Mouse (Mus musculus) Patski (cell line): ENCODE data around the gene Gfod1. TPM values are rescaled to one million over a fixed set of nuclear protein-coding genes. Genes with fewer than 3 reads are reported as not detected.
A peak's percentile ranks its signal among the peaks of the same experiment; 100 is the strongest.

Experiments used
- ATAC-seq: fragments of 100-300 bp; one replicate; pipeline ENCODE4 v1.8.0; 2021
- CTCF ChIA-PET: fragments of 350-600 bp; sonication (Branson Sonifier 250); formaldehyde crosslinking; loops from one replicate; lab custom pipeline; 2022; ENCODE audit warnings: inconsistent platforms; lab: Charles Lee
- POLR2A ChIA-PET: fragments of 350-600 bp; sonication (Branson Sonifier 250); formaldehyde crosslinking; loops from one replicate; lab custom pipeline; 2022; ENCODE audit warnings: antibody characterized with exemption, inconsistent platforms; lab: Charles Lee
- DNase-seq: peaks from one replicate; pipeline ENCODE4 v3.0.0-alpha.2; 2011; ENCODE audit warnings: low read depth, low spot score
- H3K27me3 ChIP-seq: fragments of 371-371 bp; one replicate; pipeline ENCODE4 v1.5.1; 2021
- CTCF ChIP-seq: fragments of 100-300 bp; IDR thresholded peaks from one replicate; pipeline ENCODE4 v1.5.1; 2021
- in situ Hi-C: fragments of 300-500 bp; cut with MboI; formaldehyde crosslinking; loops from 3 replicates; pipeline ENCODE4 v1.11.1; 2018; ENCODE audit warnings: low pct_unique_long_range_greater_than_20kb, mixed read lengths
- polyA plus RNA-seq: library from polyadenylated mRNA; unstranded; gene quantifications from one replicate; pipeline ENCODE4 v1.2.3, GENCODE M21; 2021

The Gfod1 gene
- polyA plus RNA-seq, 1 experiment from 2014 or later, result 1.3 TPM

DNA sequence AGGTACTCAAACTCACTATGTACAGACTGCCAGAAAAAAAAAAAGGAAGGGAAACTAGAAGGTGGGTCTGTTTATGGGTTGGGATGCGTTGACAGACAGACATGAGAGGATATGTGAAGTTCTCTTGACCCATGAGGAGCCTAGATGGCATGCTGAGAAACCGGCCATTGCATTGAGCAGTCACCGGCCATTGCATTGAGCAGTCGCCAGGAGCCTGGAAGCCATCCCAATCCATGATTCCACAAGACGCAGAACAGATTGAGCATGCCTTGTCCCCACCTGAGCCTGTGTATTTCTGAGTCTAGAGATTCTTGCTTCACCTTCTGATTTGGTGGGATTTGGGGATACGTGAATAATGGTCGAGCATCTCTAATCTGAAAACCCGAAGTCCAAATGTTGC lies 110.0 kb downstream of the Gfod1 start:
- ChIA-PET CTCF (no interaction called here), POLR2A (no interaction called here)
- ATAC-seq (no peak), DNase-seq (no peak)
- TF ChIP-seq CTCF, result no peak
- in situ Hi-C loops, result loop anchor here (5.0 kb wide), 1 partner anchor 118 kb away; no protein-coding TSS in a partner anchor
- H3K27me3 ChIP-seq, result no peaks in the 10 kb centered on the region

- POLR2A ChIA-PET, result no interaction called here
- in situ Hi-C loops, result loop anchor here (5.0 kb wide), 1 partner anchor 119 kb away; no protein-coding TSS in a partner anchor
- peak; percentile 22 for DNase-seq
- no peaks in the 10 kb centered on the region for H3K27me3 ChIP-seq
- TF ChIP-seq CTCF, result no peak
- peak; percentile 78 for ATAC-seq
- CTCF ChIA-PET, result no interaction called here
Observed at GRCm38 (mm10) chr13:43193266-43193665, 110.7 kb downstream of the Gfod1 start.

DNA sequence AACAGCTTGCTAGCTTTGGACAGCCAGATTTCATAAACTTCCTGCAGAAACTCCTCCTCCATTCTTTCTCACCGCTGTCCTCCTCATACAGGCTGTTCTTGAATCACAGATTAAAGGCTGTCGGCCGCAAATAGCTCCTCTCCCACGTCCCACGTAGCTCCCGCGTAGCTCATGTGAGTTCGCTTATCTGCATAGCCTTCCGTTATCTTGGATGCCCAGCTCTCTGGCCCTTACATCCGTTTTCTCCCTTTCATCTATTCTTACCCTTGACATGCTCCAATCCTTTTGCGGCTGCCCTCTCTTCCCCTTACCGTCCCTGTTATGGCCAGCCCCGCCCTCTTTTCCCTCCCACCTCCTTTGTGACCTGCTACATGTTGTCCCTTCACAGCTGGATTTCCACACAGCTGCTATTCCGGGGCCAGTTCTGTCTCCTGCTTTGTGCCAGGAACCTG lies 112.2 kb downstream of the Gfod1 start:
- CTCF ChIA-PET, result interaction anchor here (0.9 to 2.1 kb wide), 3 partner anchors 9 to 165 kb away, joined by 3 to 4 read pairs (median 3); no protein-coding TSS in a partner anchor
- in situ Hi-C loops, result loop anchor here (5.0 kb wide), 1 partner anchor 121 kb away; no protein-coding TSS in a partner anchor
- ATAC-seq, result no peak
- POLR2A ChIA-PET, result interaction anchor here (0.6 to 0.8 kb wide), 2 partner anchors 61 to 113 kb away, joined by 3 to 4 read pairs; no protein-coding TSS in a partner anchor
- no peaks in the 10 kb centered on the region for H3K27me3 ChIP-seq
- no peak for TF ChIP-seq CTCF
- no peak for DNase-seq

DNA sequence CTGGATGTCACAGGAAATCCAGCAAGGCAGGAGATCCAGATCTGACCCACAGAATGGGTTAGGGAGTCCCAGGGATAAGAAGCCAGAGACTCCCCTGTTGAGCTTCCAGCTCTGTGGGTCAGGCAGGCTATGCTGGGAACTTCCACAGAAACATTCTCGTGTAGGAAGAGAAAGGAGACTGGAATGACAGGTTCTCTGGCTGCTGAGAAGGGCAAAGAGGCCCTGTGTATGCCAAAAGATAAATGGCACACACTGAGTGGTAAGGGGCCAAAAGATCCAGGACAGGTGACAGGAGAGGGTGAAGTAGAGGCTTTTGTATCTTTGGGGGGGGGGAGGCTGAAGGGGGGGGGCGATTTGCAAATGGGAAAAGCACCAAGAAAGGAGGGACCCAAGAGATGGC lies 112.7 kb downstream of the Gfod1 start:
- ChIA-PET CTCF (interaction anchor here (0.9 to 2.1 kb wide), 3 partner anchors 9 to 165 kb away, joined by 3 to 4 read pairs (median 3); no protein-coding TSS in a partner anchor), POLR2A (interaction anchor here (0.6 kb wide), 1 partner anchor 61 kb away, joined by 3 read pairs; no protein-coding TSS in a partner anchor)
- in situ Hi-C loops, result loop anchor here (5.0 kb wide), 1 partner anchor 121 kb away; no protein-coding TSS in a partner anchor
- H3K27me3 ChIP-seq, result no peaks in the 10 kb centered on the region
- ATAC-seq (no peak), DNase-seq (no peak)
- TF ChIP-seq CTCF, result no peak

DNA sequence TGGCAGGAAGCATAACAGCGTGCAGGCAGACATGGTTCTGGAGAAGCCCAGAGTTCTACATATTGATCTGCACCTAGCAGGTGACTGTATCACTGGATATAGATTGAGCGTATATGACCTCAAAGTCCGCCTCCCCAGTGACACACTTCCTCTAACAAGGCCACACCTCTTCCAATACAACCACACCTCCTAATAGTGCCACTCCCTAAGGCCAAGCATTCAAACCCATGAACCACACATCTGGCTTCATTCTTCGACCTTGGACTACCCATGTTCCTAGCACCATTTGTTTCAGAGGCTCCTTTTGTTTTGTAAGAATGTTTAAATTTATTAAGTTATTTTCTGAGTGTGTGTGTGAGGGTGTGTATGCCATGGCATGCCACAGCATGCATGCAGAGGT lies 116.2 kb downstream of the Gfod1 start:
- TF ChIP-seq CTCF, result no peak
- CTCF ChIA-PET, result interaction anchor here (1.4 kb wide), 1 partner anchor 178 kb away, joined by 3 read pairs; no protein-coding TSS in a partner anchor
- in situ Hi-C loops, result loop anchor here (10.0 kb wide), 1 partner anchor 547 kb away; no protein-coding TSS in a partner anchor
- no peaks in the 10 kb centered on the region for H3K27me3 ChIP-seq
- DNase-seq, result no peak
- POLR2A ChIA-PET, result no interaction called here
- ATAC-seq, result no peak

DNA sequence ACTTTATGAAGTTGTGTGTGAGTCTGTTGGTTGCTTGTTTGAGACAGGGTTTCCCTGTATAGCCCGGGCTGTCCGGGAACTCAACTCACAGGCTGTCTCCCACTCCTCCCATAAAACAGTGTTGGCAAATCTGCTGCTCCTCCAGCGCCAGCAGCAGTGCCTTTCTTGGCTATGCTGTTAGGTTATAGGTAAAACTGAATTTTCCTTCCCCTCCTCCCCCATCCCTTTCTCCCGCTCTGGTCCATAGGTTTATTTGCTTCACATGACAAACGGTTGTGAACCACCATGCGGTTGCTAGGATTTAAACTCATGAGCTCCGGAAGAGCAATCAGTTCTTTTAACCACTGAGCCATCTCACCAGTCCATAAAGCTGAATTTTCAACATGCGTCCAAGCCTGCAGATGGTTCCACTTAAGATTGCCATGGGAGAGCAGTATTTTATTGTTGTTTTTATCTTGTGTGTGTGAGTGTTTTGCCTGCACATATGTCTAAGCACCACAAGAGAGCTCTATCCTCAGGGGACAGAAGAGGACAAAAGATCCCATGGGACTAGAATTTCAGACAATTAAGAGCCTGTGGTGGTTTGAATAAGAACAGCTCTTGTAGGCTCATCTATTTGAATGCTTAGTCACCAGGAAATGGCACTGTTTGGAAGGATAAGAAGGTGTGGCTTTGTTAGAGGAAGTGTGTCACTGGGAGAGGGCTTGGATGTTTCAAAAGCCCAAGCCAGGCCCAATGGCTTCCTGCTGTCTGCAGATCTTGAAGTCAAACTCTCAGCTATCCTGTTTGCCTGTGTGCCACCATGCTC lies 120.5 kb downstream of the Gfod1 start:
- CTCF ChIA-PET, result interaction anchor here (1.1 to 2.1 kb wide), 4 partner anchors 11 to 364 kb away, joined by 3 to 7 read pairs (median 4); partner anchors contain the start of gene Tbc1d7
- ATAC-seq, result no peak
- POLR2A ChIA-PET, result no interaction called here
- in situ Hi-C loops, result loop anchor here (5.0 to 10.0 kb wide), 2 partner anchors 224 to 551 kb away; no protein-coding TSS in a partner anchor
- TF ChIP-seq CTCF, result no peak
- DNase-seq, result no peak
- H3K27me3 ChIP-seq, result no peaks in the 10 kb centered on the region

GRCm38 (mm10) chr13:43182465-43183201 lies 121.3 kb downstream of the Gfod1 start:
- ChIA-PET POLR2A (no interaction called here), CTCF (interaction anchor here (1.5 to 2.1 kb wide), 3 partner anchors 11 to 365 kb away, joined by 3 to 7 read pairs (median 4); partner anchors contain the start of gene Tbc1d7)
- no peaks in the 10 kb centered on the region for H3K27me3 ChIP-seq
- TF ChIP-seq CTCF, result peak; percentile 96
- in situ Hi-C loops, result loop anchor here (5.0 to 10.0 kb wide), 2 partner anchors 225 to 552 kb away; no protein-coding TSS in a partner anchor
- ATAC-seq, result no peak
- no peak for DNase-seq

DNA sequence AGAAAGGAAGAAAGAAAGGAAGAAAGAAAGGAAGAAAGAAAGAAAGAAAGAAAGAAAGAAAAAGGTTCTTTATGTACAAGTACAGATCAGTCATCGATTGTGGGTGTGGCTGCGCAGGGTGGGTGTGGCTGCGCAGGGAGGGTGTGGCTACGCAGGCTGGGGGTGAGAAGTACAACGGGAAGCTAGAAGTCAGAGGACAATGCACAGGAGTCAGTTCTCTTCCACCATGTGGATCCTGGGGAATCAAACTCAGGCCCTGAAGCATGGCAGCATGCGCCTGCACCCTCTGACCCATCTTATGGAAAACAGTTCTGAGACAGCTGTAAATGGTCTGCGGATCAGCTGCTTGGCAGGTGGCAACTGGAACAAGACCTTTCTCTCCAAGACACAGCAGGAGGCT lies 122.9 kb downstream of the Gfod1 start:
- CTCF ChIA-PET, result no interaction called here
- no peak for TF ChIP-seq CTCF
- in situ Hi-C loops, result loop anchor here (5.0 to 10.0 kb wide), 2 partner anchors 226 to 554 kb away; no protein-coding TSS in a partner anchor
- H3K27me3 ChIP-seq, result no peaks in the 10 kb centered on the region
- POLR2A ChIA-PET, result no interaction called here
- ATAC-seq (no peak), DNase-seq (no peak)

DNA sequence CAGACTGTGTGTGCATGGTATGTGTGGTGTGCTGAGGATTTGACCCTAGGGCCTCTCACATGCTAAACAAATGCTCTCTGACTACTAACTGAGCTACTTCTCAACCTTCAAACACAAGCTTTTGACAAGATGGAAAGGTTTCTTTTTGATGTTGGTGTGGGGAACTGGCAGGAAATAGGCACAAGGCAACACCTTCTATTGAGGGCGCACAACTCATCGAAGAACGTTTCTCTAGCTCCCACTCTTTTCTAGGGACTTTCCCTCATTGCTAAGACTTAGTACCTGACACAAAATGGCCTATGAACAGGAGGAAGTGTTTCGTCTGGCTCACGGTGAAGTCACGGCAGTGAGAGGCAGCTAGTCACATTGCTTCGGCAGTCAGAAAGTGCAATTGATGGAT lies 126.7 kb downstream of the Gfod1 start:
- no peak for TF ChIP-seq CTCF
- ChIA-PET CTCF (interaction anchor here (1.2 kb wide), 1 partner anchor 21 kb away, joined by 3 read pairs; no protein-coding TSS in a partner anchor), POLR2A (no interaction called here)
- no peaks in the 10 kb centered on the region for H3K27me3 ChIP-seq
- DNase-seq (no peak), ATAC-seq (no peak)
- in situ Hi-C loops, result loop anchor here (10.0 kb wide), 1 partner anchor 377 kb away; no protein-coding TSS in a partner anchor

DNA sequence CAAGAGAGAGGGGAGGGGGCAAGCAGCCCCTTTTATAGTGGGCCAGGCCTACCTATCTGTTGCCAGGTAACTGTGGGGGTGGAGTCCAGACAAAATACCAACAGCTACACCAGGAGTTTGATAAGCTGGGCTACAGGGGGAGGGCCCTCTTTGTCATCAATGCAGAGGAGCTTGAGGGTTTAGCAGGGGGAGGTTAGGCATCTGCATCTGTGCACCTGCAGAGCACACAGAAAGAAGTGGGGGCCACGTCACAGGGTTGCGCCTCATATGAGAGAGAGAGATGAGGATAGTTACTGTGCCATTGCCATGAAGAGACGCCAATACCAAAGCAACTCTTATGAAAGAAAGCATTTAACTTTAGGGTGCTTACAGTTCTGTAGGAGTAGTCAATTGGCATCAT lies 127.3 kb downstream of the Gfod1 start:
- no peak for ATAC-seq
- ChIA-PET POLR2A (no interaction called here), CTCF (interaction anchor here (1.2 to 1.5 kb wide), 2 partner anchors 14 to 22 kb away, joined by 3 to 4 read pairs; no protein-coding TSS in a partner anchor)
- H3K27me3 ChIP-seq, result no peaks in the 10 kb centered on the region
- no peak for TF ChIP-seq CTCF
- DNase-seq, result no peak
- in situ Hi-C loops, result loop anchor here (10.0 kb wide), 1 partner anchor 378 kb away; no protein-coding TSS in a partner anchor
